Mouse (Mus musculus) liver, postnatal 0 days (tissue): ENCODE results near the gene Gse1. TPM values are rescaled to one million over a fixed set of nuclear protein-coding genes. Genes with fewer than 3 reads are reported as not detected.

Source experiments
- ATAC-seq: fragments of 200-750 bp; cut with Nextera tagmentation; 2 replicates; pipeline ENCODE4 v1.8.0; 2017; ENCODE audit warnings: mild to moderate bottlenecking, moderate library complexity
- DNase-seq: peaks from one replicate; pipeline ENCODE4 v3.0.0-alpha.2; 2016
- H3K27ac ChIP-seq: fragments of 300-500 bp; sonication (generic); 2 replicates; pipeline ENCODE4 v1.5.1; 2014; ENCODE audit warnings: antibody characterized with exemption, moderate library complexity, mild to moderate bottlenecking, low read depth
- H3K27me3 ChIP-seq: fragments of 300-500 bp; sonication (generic); 2 replicates; pipeline ENCODE4 v1.6.1; 2014; ENCODE audit warnings: low read length, control low read depth, mixed read lengths; ENCODE audit not compliant: insufficient read depth
- H3K36me3 ChIP-seq: fragments of 300-500 bp; sonication (generic); replicated peaks from 2 replicates; pipeline ENCODE4 v1.6.1; 2014; ENCODE audit warnings: mild to moderate bottlenecking, control low read depth, low read length, moderate library complexity, mixed read lengths; ENCODE audit not compliant: insufficient read depth
- H3K4me1 ChIP-seq: fragments of 300-500 bp; sonication (generic); 2 replicates; pipeline ENCODE4 v1.6.1; 2014; ENCODE audit warnings: antibody characterized with exemption, mild to moderate bottlenecking, control low read depth; ENCODE audit not compliant: insufficient read depth
- H3K4me2 ChIP-seq: fragments of 300-500 bp; sonication (generic); 2 replicates; pipeline ENCODE4 v1.6.1; 2014; ENCODE audit warnings: low read depth, mild to moderate bottlenecking, low read length, moderate library complexity, mixed read lengths
- H3K4me3 ChIP-seq: fragments of 300-500 bp; sonication (generic); 2 replicates; pipeline ENCODE4 v1.5.1; 2014; ENCODE audit warnings: low read depth, low read length
- H3K9ac ChIP-seq: fragments of 300-500 bp; sonication (generic); replicated peaks from 2 replicates; pipeline ENCODE4 v1.6.1; 2014; ENCODE audit warnings: mild to moderate bottlenecking, moderate library complexity
- H3K9me3 ChIP-seq: fragments of 300-500 bp; sonication (generic); 2 replicates; pipeline ENCODE4 v1.6.1; 2016; ENCODE audit warnings: mild to moderate bottlenecking, control low read depth, low read length, mixed read lengths
- CTCF ChIP-seq: sonication (generic); IDR thresholded peaks from 2 replicates; pipeline ENCODE4 v1.5.1; 2016; ENCODE audit warnings: antibody characterized with exemption, low read depth
- EP300 ChIP-seq: IDR thresholded peaks from 2 replicates; pipeline ENCODE4 v1.6.1; 2016; ENCODE audit warnings: antibody characterized with exemption, low read depth, mild to moderate bottlenecking
- WGBS: fragments of 180-500 bp; shearing (Covaris S2); extraction: QIAGEN DNeasy Blood & Tissue Kit; methylation state at CpG from one replicate; pipeline ENCODE4 v1.1.7; 2014; ENCODE audit not compliant: insufficient replicate concordance; 5-methylcytosine and 5-hydroxymethylcytosine counted together
- polyA plus RNA-seq: library from polyadenylated mRNA; unstranded; fragments of >200 nt; fragmentation: Nextera tagmentation; extraction: Ambion mirVana; gene quantifications from 2 replicates; pipeline ENCODE4 v1.2.1, GENCODE M21; 2015

The Gse1 gene
- polyA plus RNA-seq, 1 experiment from 2014 or later: 7.7 TPM

GRCm38 (mm10) chr8:120205916-120206315 lies 22.3 kb upstream of the Gse1 start:
- ATAC-seq (no peak), DNase-seq (no peak)
- H3K4me3 ChIP-seq: no peak overlapping the region
- TF ChIP-seq CTCF (no peak), EP300 (no peak)
- H3K9me3 ChIP-seq: no peaks in the 10 kb centered on the region
- no peaks in the 10 kb centered on the region for H3K4me1 ChIP-seq
- no peak overlapping the region for H3K9ac ChIP-seq
- no peak overlapping the region for H3K27ac ChIP-seq
- H3K4me2 ChIP-seq: no peak overlapping the region
- no peaks in the 10 kb centered on the region for H3K27me3 ChIP-seq
- WGBS: 59% methylated on average over 9 of the region's 9 CpGs
- H3K36me3 ChIP-seq: no peaks in the 10 kb centered on the region

DNA sequence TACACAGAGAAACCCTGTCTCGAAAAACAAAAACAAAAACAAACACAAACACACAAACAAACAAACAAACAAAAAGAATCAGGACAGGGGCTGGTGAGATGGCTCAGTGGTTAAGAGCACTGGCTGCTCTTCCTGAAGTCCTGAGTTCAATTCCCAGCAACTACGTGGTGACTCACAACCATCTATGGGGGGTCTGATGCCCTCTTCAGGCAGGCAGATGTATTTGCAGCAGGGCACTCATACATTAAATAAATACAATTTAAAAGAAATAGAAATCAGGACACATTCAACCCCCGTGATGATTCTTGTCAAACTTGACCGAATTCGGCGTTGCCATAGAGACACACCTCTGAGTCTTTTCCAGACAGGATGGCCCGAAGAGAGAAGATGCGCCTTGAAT lies 20.9 kb upstream of the Gse1 start:
- Histone ChIP-seq H3K27ac (no peak overlapping the region), H3K9me3 (no peaks in the 10 kb centered on the region), H3K36me3 (no peaks in the 10 kb centered on the region), H3K4me2 (no peak overlapping the region), H3K27me3 (no peaks in the 10 kb centered on the region), H3K4me1 (no peaks in the 10 kb centered on the region), H3K4me3 (no peak overlapping the region), H3K9ac (no peak overlapping the region)
- no peak for TF ChIP-seq EP300
- TF ChIP-seq CTCF: peak; percentile 30
- ATAC-seq (no peak), DNase-seq (no peak)
- 78% methylated on average over 8 of the region's 8 CpGs for WGBS

GRCm38 (mm10) chr8:120208113-120208512 lies 20.1 kb upstream of the Gse1 start:
- Histone ChIP-seq H3K4me2 (no peak overlapping the region), H3K27me3 (no peaks in the 10 kb centered on the region), H3K27ac (no peak overlapping the region), H3K9ac (no peak overlapping the region), H3K36me3 (no peaks in the 10 kb centered on the region), H3K4me1 (no peaks in the 10 kb centered on the region), H3K4me3 (no peak overlapping the region), H3K9me3 (no peaks in the 10 kb centered on the region)
- 57% methylated on average over 11 of the region's 11 CpGs for WGBS
- DNase-seq (no peak), ATAC-seq (no peak)
- no peak for TF ChIP-seq EP300
- no peak for TF ChIP-seq CTCF

DNA sequence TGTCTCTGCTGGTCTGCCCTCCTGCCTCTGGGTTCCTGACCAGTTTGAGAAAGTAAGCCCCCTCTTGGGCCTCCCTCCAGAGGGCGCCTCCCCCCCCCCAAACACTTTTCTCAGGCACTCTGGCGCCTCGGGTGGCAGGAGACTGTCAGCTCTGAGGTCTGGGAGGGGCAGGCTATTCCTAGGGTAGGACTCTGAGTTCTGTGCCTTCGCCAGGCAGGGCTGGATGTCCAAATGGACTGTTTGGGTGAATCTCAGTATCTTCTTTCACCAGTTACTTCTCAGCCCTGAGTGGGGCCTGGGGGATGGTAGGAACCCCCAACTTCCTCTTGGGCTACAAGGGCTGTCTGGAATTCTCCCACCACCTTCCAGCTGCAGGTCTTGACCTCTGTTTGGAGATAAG lies 16.9 kb upstream of the Gse1 start:
- no peak for DNase-seq
- ATAC-seq: no peak

GRCm38 (mm10) chr8:120212596-120212995 lies 15.7 kb upstream of the Gse1 start:
- 90% methylated on average over 7 of the region's 7 CpGs for whole genome bisulfite sequencing

More for the DNA sequence above, 16.9 kb upstream of the Gse1 start:
- Histone ChIP-seq H3K4me3 (no peak overlapping the region), H3K9me3 (no peaks in the 10 kb centered on the region), H3K27ac (no peak overlapping the region), H3K36me3 (no peaks in the 10 kb centered on the region), H3K9ac (no peak overlapping the region), H3K4me2 (no peak overlapping the region), H3K4me1 (0 out of 2 replicates have a peak, but pooled peaks cover 4% of the 10 kb centered on the region), H3K27me3 (no peaks in the 10 kb centered on the region)
- TF ChIP-seq EP300 (no peak), CTCF (peak; percentile 50)
- 14% methylated on average over 4 of the region's 4 CpGs for WGBS

GRCm38 (mm10) chr8:120213229-120213628 lies 15.0 kb upstream of the Gse1 start:
- Histone ChIP-seq H3K4me2 (no peak overlapping the region), H3K4me1 (peaks cover 15% of the 10 kb centered on the region), H3K36me3 (no peaks in the 10 kb centered on the region), H3K27ac (no peak overlapping the region), H3K4me3 (no peak overlapping the region), H3K9ac (no peak overlapping the region), H3K9me3 (no peaks in the 10 kb centered on the region), H3K27me3 (no peaks in the 10 kb centered on the region)
- WGBS: 85% methylated on average over 3 of the region's 3 CpGs
- DNase-seq: no peak
- no peak for TF ChIP-seq EP300
- no peak for TF ChIP-seq CTCF
- ATAC-seq: no peak

More at GRCm38 (mm10) chr8:120212596-120212995, 15.7 kb upstream of the Gse1 start:
- Histone ChIP-seq H3K4me2 (no peak overlapping the region), H3K36me3 (no peaks in the 10 kb centered on the region), H3K4me1 (peaks cover 13% of the 10 kb centered on the region), H3K4me3 (no peak overlapping the region), H3K9ac (no peak overlapping the region), H3K27ac (no peak overlapping the region), H3K27me3 (no peaks in the 10 kb centered on the region), H3K9me3 (no peaks in the 10 kb centered on the region)
- TF ChIP-seq CTCF (no peak), EP300 (no peak)
- no peak for ATAC-seq
- no peak for DNase-seq

- no peak overlapping the region for H3K4me2 ChIP-seq
- TF ChIP-seq EP300: no peak
- TF ChIP-seq CTCF: no peak
- no peaks in the 10 kb centered on the region for H3K9me3 ChIP-seq
- H3K36me3 ChIP-seq: no peaks in the 10 kb centered on the region
- peak; percentile 29; the same call in 1 of the 2 replicates for ATAC-seq
- no peak overlapping the region for H3K27ac ChIP-seq
- H3K4me1 ChIP-seq: peaks cover 15% of the 10 kb centered on the region
- no peak overlapping the region for H3K9ac ChIP-seq
- 69% methylated on average over 5 of the region's 5 CpGs for WGBS
- no peak overlapping the region for H3K4me3 ChIP-seq
- H3K27me3 ChIP-seq: no peaks in the 10 kb centered on the region
- peak; percentile 36 for DNase-seq
These were observed 14.3 kb upstream of the Gse1 start for GRCm38 (mm10) chr8:120213939-120214338.
